Mouse (Mus musculus) hindbrain, embryonic 13.5 days (tissue): ENCODE measurements at regions not wholly inside any gene's neighbourhood (a gene's known extent, or its start where the extent isn't known, plus 50 kb on each side); places are given as distances from the start of the nearest gene placed in this dataset.

Experiments used
- ATAC-seq: fragments of 200-750 bp; cut with Nextera tagmentation; 2 replicates; pipeline ENCODE4 v1.8.0; 2017; ENCODE audit warnings: moderate TSS enrichment; ENCODE audit not compliant: low FRiP score
- H3K27ac ChIP-seq: fragments of 300-500 bp; sonication (generic); 2 replicates; pipeline ENCODE4 v1.5.1; 2015; ENCODE audit warnings: inconsistent platforms, mild to moderate bottlenecking, moderate library complexity
- H3K27me3 ChIP-seq: fragments of 300-500 bp; sonication (generic); 2 replicates; pipeline ENCODE4 v1.6.1; 2015; ENCODE audit warnings: mild to moderate bottlenecking, inconsistent platforms
- H3K36me3 ChIP-seq: fragments of 300-500 bp; sonication (generic); 2 replicates; pipeline ENCODE4 v1.6.1; 2015; ENCODE audit warnings: mild to moderate bottlenecking, inconsistent platforms
- H3K4me1 ChIP-seq: fragments of 300-500 bp; sonication (generic); replicated peaks from 2 replicates; pipeline ENCODE4 v1.6.1; 2015; ENCODE audit warnings: inconsistent platforms
- H3K4me2 ChIP-seq: fragments of 300-500 bp; sonication (generic); 2 replicates; pipeline ENCODE4 v1.6.1; 2015; ENCODE audit warnings: inconsistent platforms, mild to moderate bottlenecking, moderate library complexity
- H3K4me3 ChIP-seq: fragments of 300-500 bp; sonication (generic); 2 replicates; pipeline ENCODE4 v1.5.1; 2015; ENCODE audit warnings: mild to moderate bottlenecking, inconsistent platforms
- H3K9ac ChIP-seq: fragments of 300-500 bp; sonication (generic); 2 replicates; pipeline ENCODE4 v1.6.1; 2015; ENCODE audit warnings: mild to moderate bottlenecking, inconsistent platforms
- H3K9me3 ChIP-seq: fragments of 300-500 bp; sonication (generic); 2 replicates; pipeline ENCODE4 v1.6.1; 2016; ENCODE audit warnings: inconsistent platforms
- WGBS: fragments of 180-500 bp; shearing (Covaris S2); methylation state at CpG from one replicate; pipeline ENCODE4 v1.1.7; 2015; 5-methylcytosine and 5-hydroxymethylcytosine counted together

- Histone ChIP-seq H3K27ac (no peak overlapping the region), H3K9me3 (no peaks in the 10 kb centered on the region), H3K27me3 (peaks cover 7% of the 10 kb centered on the region; the same call in 1 of the 2 replicates), H3K4me2 (no peak overlapping the region), H3K36me3 (no peaks in the 10 kb centered on the region), H3K4me3 (no peak overlapping the region), H3K9ac (no peak overlapping the region), H3K4me1 (peaks cover 15% of the 10 kb centered on the region)
- ATAC-seq: no peak
- 67% methylated on average over 3 of the region's 3 CpGs for WGBS
Measured at GRCm38 (mm10) chr13:40652916-40653315, 85.3 kb downstream of the Tfap2a start.

- H3K4me2 ChIP-seq: peak overlapping the region; percentile 22
- 0 out of 2 replicates have a peak, but pooled peaks cover 4% of the 10 kb centered on the region for H3K27me3 ChIP-seq
- no peaks in the 10 kb centered on the region for H3K36me3 ChIP-seq
- peaks cover 15% of the 10 kb centered on the region for H3K4me1 ChIP-seq
- H3K4me3 ChIP-seq: no peak overlapping the region; the same call in 1 of the 2 replicates
- ATAC-seq: peak; percentile 73; the same call in 1 of the 2 replicates
- H3K9me3 ChIP-seq: no peaks in the 10 kb centered on the region
- H3K9ac ChIP-seq: peak overlapping the region; percentile 43; the same call in 1 of the 2 replicates
- no peak overlapping the region for H3K27ac ChIP-seq
- WGBS: 48% methylated on average over 16 of the region's 16 CpGs
Measured at GRCm38 (mm10) chr13:40651056-40651455, 87.1 kb downstream of the Tfap2a start.

GRCm38 (mm10) chr13:40650036-40650709 is 88.0 kb downstream of the Tfap2a start:
- Histone ChIP-seq H3K27ac (no peak overlapping the region), H3K9me3 (no peaks in the 10 kb centered on the region), H3K9ac (no peak overlapping the region), H3K36me3 (no peaks in the 10 kb centered on the region), H3K4me3 (no peak overlapping the region), H3K27me3 (0 out of 2 replicates have a peak, but pooled peaks cover 4% of the 10 kb centered on the region), H3K4me1 (peaks cover 15% of the 10 kb centered on the region), H3K4me2 (peak overlapping the region; percentile 15; the same call in 1 of the 2 replicates)
- 22% methylated on average over 10 of the region's 10 CpGs for WGBS
- peak; percentile 43; the same call in 1 of the 2 replicates for ATAC-seq

- Histone ChIP-seq H3K27ac (no peak overlapping the region), H3K36me3 (no peaks in the 10 kb centered on the region), H3K9ac (no peak overlapping the region), H3K9me3 (no peaks in the 10 kb centered on the region), H3K4me2 (peak overlapping the region; percentile 15; the same call in 1 of the 2 replicates), H3K27me3 (0 out of 2 replicates have a peak, but pooled peaks cover 4% of the 10 kb centered on the region), H3K4me3 (no peak overlapping the region), H3K4me1 (peaks cover 15% of the 10 kb centered on the region)
- peak; percentile 39; the same call in 1 of the 2 replicates for ATAC-seq
- 30% methylated on average over 10 of the region's 10 CpGs for WGBS
Measured at GRCm38 (mm10) chr13:40649096-40650035, 88.8 kb downstream of the Tfap2a start.

GRCm38 (mm10) chr13:40646131-40646530 is 92.0 kb downstream of the Tfap2a start:
- no peaks in the 10 kb centered on the region for H3K9me3 ChIP-seq
- H3K4me3 ChIP-seq: no peak overlapping the region
- no peak overlapping the region for H3K9ac ChIP-seq
- 79% methylated on average over 10 of the region's 10 CpGs for WGBS
- no peak overlapping the region for H3K4me2 ChIP-seq
- no peak for ATAC-seq
- peaks cover 13% of the 10 kb centered on the region for H3K4me1 ChIP-seq
- H3K27ac ChIP-seq: no peak overlapping the region
- H3K36me3 ChIP-seq: no peaks in the 10 kb centered on the region
- 0 out of 2 replicates have a peak, but pooled peaks cover 4% of the 10 kb centered on the region for H3K27me3 ChIP-seq

- WGBS: 61% methylated on average over 3 of the region's 3 CpGs
- H3K4me1 ChIP-seq: peaks cover 9% of the 10 kb centered on the region
- no peak overlapping the region for H3K9ac ChIP-seq
- no peak overlapping the region for H3K4me3 ChIP-seq
- no peak for ATAC-seq
- H3K36me3 ChIP-seq: no peaks in the 10 kb centered on the region
- H3K27me3 ChIP-seq: 0 out of 2 replicates have a peak, but pooled peaks cover 4% of the 10 kb centered on the region
- H3K4me2 ChIP-seq: no peak overlapping the region
- H3K27ac ChIP-seq: no peak overlapping the region
- H3K9me3 ChIP-seq: no peaks in the 10 kb centered on the region
Measured at GRCm38 (mm10) chr13:40645646-40646045, 92.5 kb downstream of the Tfap2a start.

- H3K4me1 ChIP-seq: no peaks in the 10 kb centered on the region
- H3K27ac ChIP-seq: no peak overlapping the region
- no peak overlapping the region for H3K4me3 ChIP-seq
- no peak overlapping the region for H3K9ac ChIP-seq
- no peak for ATAC-seq
- no peaks in the 10 kb centered on the region for H3K9me3 ChIP-seq
- H3K36me3 ChIP-seq: no peaks in the 10 kb centered on the region
- H3K4me2 ChIP-seq: no peak overlapping the region
- WGBS: 51% methylated on average over 6 of the region's 6 CpGs
- no peaks in the 10 kb centered on the region for H3K27me3 ChIP-seq
Measured at GRCm38 (mm10) chr13:40642931-40643330, 95.2 kb downstream of the Tfap2a start.

- no peak overlapping the region for H3K4me2 ChIP-seq
- no peaks in the 10 kb centered on the region for H3K4me1 ChIP-seq
- H3K27ac ChIP-seq: no peak overlapping the region
- H3K27me3 ChIP-seq: no peaks in the 10 kb centered on the region
- no peak for ATAC-seq
- H3K4me3 ChIP-seq: no peak overlapping the region
- no peaks in the 10 kb centered on the region for H3K9me3 ChIP-seq
- no peaks in the 10 kb centered on the region for H3K36me3 ChIP-seq
- WGBS: 94% methylated on average over 6 of the region's 6 CpGs
- H3K9ac ChIP-seq: no peak overlapping the region
Measured at GRCm38 (mm10) chr13:40637269-40637668, 100.9 kb downstream of the Tfap2a start.

- H3K9ac ChIP-seq: no peak overlapping the region
- WGBS: 93% methylated on average over 20 of the region's 20 CpGs
Measured at GRCm38 (mm10) chr13:40617881-40618280, 120.3 kb downstream of the Tfap2a start.

GRCm38 (mm10) chr13:40608526-40608925 is 129.7 kb downstream of the Tfap2a start:
- WGBS: 58% methylated on average over 4 of the region's 4 CpGs
- Histone ChIP-seq H3K27me3 (no peaks in the 10 kb centered on the region), H3K36me3 (no peaks in the 10 kb centered on the region), H3K9me3 (no peaks in the 10 kb centered on the region), H3K4me2 (no peak overlapping the region), H3K27ac (no peak overlapping the region), H3K9ac (no peak overlapping the region), H3K4me3 (no peak overlapping the region), H3K4me1 (peaks cover 24% of the 10 kb centered on the region)
- no peak for ATAC-seq

More at GRCm38 (mm10) chr13:40617881-40618280, 120.3 kb downstream of the Tfap2a start:
- H3K4me1 ChIP-seq: no peaks in the 10 kb centered on the region
- no peaks in the 10 kb centered on the region for H3K27me3 ChIP-seq
- H3K4me3 ChIP-seq: no peak overlapping the region
- no peaks in the 10 kb centered on the region for H3K9me3 ChIP-seq
- H3K36me3 ChIP-seq: no peaks in the 10 kb centered on the region
- H3K27ac ChIP-seq: no peak overlapping the region
- no peak overlapping the region for H3K4me2 ChIP-seq
- ATAC-seq: no peak

- H3K36me3 ChIP-seq: no peaks in the 10 kb centered on the region
Measured at GRCm38 (mm10) chr13:40606405-40607271, 131.5 kb downstream of the Tfap2a start.

More at GRCm38 (mm10) chr13:40606405-40607271, 131.5 kb downstream of the Tfap2a start:
- peak; percentile 89 for ATAC-seq
- peak overlapping the region; percentile 63 for H3K9ac ChIP-seq
- no peaks in the 10 kb centered on the region for H3K9me3 ChIP-seq
- peak overlapping the region; percentile 35 for H3K4me3 ChIP-seq
- peak overlapping the region; percentile 82 for H3K27ac ChIP-seq
- 26% methylated on average over 25 of the region's 25 CpGs for WGBS
- H3K4me1 ChIP-seq: peaks cover 24% of the 10 kb centered on the region
- H3K4me2 ChIP-seq: peak overlapping the region; percentile 55
- no peaks in the 10 kb centered on the region for H3K27me3 ChIP-seq
